Mouse (Mus musculus) embryonic fibroblast, embryonic 13.5 days (primary cell): ENCODE data around the gene Twistnb.

Experiments
- CTCF ChIP-seq: IDR thresholded peaks from 2 replicates; pipeline ENCODE4 v1.5.1; 2011; ENCODE audit warnings: mild to moderate bottlenecking, control low read depth, low read length, moderate library complexity, borderline replicate concordance; ENCODE audit not compliant: insufficient read depth
- POLR2A ChIP-seq: IDR thresholded peaks from 2 replicates; pipeline ENCODE4 v1.6.1; 2011; ENCODE audit warnings: low read depth, mild to moderate bottlenecking, control low read depth, low read length, moderate library complexity

DNA sequence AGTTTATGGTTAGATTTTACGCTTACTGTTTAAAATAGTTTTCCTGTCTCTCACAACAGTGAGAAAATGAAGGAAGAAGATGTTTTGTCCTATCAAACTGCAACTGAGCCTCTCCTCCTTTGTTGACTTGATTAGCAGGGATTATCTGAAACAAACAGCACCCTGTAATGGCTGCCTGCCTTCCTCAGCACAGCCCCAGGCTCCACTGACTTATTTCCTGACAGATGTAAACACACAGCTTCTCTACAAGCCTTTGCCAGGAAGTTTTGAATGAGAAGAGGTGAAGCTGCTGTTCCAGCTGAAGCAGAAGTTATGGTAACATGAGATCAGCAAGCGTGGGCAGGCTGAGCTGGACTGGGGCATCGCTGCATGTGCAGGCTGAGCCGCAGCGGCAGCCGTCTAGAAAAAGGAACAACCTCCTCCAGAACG is 26.2 kb upstream of the Twistnb start:
- no peak for TF ChIP-seq CTCF
- TF ChIP-seq POLR2A, result no peak
